Mouse (Mus musculus): ENCODE data around the gene Cd3g.

Gene Cd3g

DNA sequence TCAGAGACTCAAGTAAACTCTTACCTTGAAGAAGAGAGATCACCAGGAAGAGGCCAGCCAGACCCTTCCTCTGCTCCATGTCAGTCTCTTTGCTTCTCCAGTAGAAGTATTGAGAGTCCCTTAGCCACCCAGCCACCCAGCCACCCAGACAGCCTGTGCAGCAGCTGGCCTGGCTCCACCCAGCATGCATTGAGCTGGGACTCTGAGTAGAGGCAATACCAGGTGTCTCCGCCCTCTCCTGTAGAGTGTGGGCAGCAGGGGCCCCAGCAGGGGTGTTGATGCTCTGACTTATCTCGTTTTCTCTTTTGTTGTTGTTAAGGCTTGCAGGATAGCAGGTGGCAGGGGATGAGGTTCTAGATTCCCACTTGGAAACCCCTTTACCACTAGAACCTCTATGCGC is at the start of gene Cd3g:
Gene Cd3g (minus strand): TSS at position 190 of the 400 bp plus-strand sequence.
- DNase-seq (ENCODE audit: low read depth, low spot score): no peak

DNA sequence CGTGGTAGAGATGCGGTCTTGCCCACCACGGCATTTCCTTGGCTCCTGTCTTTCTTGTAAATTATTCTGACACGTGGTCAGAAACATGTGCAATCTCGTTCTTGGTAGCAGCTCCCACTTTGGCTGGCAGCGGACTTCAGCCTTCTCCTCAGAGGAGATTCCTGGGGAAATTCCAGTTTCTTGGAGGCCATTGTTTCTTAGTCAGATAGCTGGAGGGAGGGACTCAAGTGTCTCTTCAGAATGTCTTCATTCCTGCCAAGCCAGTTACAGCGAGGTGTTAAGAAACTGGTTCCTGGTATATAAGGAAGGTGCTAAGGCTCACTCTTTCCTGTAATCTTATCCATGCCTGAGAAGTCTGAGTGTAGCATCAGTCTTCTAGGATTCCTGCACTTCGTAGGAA is 47.1 kb upstream of the Cd3g start:
- DNase-seq (ENCODE audit: low read depth, low spot score): no peak

DNA sequence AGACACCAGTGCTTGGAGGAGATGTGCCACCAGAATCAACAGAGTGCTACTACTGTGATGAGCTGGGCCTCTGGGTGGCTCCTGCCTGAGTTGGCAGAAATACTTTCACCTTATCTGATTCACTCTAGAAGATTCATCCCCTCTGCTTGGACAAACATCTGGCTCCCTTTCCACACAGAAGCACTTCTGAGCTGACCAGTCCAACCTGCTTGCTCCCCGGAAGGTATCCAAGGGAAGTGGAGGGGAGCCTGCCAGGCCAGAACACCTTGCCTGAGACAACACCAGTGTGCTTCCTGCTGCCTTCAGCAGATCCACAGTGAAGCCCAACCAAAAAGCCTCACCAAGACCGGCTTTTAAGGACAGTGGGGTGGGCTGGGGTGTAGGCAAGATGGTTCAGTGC is 44.0 kb upstream of the Cd3g start:
- DNase-seq (ENCODE audit: low read depth, low spot score): no peak

DNA sequence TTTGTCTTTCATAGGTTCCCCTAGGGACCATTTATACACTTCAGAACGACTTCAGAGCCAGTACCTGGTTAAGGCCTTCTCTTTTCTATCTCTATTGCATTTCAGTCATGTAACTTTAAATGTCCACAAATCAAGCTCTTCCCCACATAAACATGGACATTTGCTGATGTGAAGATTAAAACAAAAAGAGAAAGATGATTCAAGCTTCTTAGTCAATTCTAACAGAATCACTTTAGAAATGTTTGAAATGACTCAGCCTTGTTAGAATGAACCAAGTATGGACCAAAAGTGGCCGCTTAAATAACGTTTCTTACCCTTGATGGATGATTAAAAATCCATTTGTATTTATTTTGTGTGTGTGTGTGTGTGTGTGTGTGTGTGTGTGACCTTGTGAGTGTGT is 43.4 kb upstream of the Cd3g start:
- DNase-seq (ENCODE audit: low read depth, low spot score): no peak

DNA sequence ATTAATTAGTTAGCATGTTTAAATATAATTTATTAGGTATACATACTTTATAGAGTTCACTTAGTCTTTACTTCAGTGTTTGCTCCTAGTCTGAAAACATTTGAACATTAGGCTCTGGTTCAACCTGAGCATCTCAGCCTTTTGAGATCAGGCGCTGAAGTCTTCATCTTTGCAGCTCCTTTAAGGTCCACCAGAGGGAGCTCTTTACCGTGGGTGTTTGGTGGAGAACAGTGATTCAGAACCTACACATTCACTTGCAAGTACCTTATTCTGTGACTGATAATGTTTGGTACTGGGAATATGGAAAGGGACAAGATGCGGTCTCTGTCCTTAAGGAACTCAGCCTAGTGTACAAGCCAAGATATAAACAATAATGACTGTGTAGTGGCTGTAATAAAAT is 42.6 kb upstream of the Cd3g start:
- DNase-seq (ENCODE audit: low read depth, low spot score): peak; percentile 77

DNA sequence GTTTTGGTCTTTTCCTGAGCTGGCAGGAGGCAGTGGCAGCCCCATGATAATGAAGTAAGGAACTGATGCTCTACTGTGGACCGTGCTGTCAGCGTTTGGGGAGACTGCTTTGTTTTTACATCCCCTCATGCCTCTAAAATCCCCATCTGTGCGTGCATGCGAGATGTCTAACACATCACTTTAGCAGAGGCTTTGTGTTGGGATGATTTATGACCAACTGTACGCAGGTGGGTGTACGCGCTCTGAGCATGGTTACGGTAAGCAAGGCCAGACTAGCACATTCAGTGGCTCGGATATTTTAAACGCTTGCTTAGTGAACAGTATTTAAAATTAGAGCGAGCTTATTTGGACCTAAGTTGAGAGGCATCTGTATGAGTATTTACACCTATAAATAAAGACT is 37.8 kb upstream of the Cd3g start:
- DNase-seq (ENCODE audit: low read depth, low spot score): no peak

DNA sequence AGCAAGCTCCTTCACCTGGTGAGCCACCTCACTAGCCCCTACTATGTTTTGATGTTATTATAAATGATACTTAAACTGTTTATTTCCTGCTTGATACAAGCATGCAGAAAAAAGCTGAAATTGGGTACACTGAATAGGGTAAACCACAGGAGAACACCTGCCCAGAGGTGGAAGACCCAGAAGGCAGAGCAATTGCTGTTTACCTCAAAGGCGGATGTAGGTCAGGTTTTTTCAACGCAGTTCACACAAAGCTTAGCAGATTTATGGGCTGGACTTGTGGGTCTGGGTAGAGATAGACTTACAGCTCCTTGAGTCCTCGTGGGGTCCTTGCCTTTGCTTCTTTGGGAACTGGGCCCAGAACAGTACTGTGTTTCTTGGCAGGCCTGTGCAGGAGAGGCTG is 35.6 kb upstream of the Cd3g start:
- no peak for DNase-seq (ENCODE audit: low read depth, low spot score)

DNA sequence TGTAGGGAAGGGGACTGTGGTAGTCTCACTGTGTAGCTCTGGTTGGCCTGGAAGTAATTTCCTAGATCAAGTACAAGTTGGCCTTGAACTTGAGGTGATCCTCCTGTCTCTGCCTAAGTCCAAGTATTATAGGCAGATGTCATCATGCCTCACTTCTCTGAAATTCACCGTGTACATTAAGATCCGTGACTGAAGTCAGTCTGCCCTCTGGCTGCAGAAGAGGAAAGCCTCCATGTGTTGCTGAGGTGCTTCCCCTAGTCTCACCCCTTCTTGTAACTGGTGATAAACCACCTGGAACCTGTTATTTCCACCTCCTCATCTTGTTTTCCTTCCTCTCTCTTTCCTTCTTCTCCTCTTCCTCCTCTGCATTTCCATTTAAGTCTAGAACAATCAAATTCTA is 34.6 kb upstream of the Cd3g start:
- no peak for DNase-seq (ENCODE audit: low read depth, low spot score)

DNA sequence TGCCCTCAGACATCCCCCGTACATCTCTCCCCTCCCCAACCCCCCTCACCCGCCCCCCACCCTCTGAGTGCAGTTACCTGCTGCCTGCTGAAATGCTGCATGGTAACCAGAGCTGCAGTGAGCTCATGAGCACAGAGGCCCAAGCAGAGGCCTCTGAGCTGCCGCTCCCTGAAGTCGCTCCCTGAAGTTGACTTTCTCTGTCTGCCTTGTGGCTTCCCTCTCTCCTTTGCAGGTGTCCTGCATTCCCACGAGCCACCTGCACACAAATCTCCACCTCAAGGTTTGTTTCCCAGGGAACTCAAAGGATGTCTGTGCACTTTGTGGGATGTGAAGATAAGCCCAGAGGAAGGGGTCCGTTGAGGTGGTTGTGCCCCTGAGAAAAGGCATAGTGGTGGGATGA is 31.1 kb upstream of the Cd3g start:
- no peak for DNase-seq (ENCODE audit: low read depth, low spot score)

DNA sequence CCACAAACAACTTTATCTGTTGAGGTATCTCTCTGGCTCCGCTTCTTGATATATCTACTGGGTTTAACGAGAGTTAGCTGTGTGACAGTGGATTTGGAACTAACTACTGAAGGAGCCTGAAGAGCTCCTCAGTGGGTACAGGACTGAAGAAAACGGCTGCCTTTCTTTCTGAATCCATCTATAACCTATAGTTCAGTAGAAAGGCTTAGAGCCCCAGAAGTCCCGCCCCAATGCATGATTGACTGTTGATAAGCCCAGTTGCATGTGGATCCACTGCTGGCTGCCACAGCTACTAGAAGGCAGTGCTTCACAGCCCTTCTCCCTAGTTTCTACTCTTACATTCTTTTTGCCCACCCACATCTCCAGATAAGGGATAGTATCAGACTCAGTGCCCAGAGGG is 30.2 kb upstream of the Cd3g start:
- no peak for DNase-seq (ENCODE audit: low read depth, low spot score)

DNA sequence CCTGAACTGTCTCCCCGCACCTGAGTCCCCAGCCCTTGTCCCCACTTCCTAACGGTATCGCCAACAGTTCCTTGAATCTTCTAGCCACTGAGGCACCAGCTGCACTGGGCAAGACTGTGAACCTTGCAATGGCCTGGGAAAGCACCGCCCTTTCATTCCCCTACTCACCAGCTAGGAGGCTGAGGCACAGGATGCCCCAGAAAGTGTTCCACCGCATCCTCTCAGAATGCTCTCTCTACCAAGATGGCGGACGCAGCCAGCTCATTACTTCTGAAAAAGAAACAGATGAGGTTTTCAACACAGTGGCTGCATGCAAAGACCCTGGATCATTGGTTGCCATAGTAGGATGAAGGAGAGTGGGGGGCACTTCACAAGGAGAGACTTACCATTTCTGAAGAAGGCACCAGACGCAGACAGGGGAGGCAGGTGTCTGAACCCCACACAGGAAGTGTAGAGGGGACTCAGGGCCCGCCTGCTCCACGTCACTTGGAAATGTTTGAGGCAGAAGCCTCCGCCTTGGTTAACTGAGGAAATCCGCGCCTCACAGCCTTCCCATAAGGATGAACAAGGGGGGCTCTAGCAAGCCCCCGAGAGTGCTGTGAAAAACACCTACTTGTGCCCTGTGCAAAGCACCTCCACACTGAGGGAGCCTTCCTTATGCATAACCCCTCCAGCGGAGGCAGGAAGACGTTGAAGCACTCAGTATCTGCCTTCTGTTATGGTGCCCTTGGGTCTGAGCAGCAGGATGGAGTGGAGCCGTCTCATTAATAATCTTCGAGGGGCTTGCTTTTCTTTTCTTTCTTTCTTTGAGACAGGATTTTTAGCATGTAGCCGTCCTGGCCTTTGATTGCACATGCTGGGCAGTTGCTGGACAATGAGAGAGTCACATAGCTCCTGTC is 29.2 kb upstream of the Cd3g start, which contains the start of gene Cd3e:
Gene Cd3e (minus strand): TSS at position 448 of the 899 bp plus-strand sequence.
- DNase-seq (ENCODE audit: low read depth, low spot score): no peak

DNA sequence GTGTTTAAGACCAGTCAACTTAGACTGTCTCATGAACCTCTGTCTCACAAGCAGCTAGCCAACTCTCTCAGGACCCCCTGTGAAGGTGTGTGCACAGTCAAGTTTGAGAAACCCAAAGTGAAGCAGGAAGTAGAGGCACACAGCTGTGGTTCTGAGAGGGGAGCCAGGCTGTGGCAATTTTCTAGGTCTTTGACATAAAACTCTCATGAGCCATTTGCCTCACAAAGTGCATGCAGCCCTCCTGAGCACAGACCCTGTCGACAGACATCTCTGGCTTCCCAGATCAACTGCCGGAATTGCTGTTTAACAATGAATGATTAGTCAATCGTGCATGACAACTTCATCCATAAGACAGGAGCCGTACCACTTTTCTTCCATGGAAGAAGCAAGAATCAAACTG is 28.1 kb upstream of the Cd3g start:
- DNase-seq (ENCODE audit: low read depth, low spot score): no peak

DNA sequence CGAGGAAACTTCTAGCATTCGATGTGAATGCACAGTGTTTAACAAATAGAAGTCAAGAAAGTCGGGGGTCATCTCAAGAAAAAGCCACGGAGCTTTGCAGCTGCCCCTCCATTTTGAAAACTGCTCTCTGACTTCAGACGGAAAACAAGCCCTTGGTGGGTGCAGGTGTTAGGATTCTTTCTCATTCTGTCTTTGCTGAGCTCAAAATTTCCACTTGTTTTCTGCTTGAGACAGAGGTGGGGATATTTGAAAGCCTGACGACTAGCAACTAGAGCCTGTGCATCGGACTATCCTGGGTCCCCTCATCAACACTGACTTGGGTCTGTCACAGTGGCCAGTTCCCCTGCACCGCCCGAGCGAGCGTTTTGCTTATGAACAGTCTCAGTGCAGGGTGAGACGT is 27.2 kb upstream of the Cd3g start:
- no peak for DNase-seq (ENCODE audit: low read depth, low spot score)

DNA sequence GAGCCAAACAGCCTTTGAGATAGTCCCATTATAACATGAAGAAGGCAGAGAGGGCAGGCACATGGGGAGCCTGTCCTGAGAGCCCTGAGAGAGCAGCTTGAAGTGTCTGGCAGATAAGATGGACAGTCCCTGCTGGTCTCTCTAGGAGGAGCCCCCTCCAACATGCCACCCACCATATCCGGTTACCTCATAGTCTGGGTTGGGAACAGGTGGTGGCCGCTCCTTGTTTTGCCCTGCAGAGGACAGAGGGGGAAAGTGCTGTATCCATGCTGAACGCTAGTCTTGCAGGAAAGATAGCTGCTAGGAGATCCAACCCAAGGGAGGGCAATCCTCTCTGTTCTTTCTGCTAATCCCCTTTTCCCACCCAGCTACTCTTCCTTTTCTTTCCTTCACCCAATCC is 20.0 kb upstream of the Cd3g start:
- DNase-seq (ENCODE audit: low read depth, low spot score): no peak

DNA sequence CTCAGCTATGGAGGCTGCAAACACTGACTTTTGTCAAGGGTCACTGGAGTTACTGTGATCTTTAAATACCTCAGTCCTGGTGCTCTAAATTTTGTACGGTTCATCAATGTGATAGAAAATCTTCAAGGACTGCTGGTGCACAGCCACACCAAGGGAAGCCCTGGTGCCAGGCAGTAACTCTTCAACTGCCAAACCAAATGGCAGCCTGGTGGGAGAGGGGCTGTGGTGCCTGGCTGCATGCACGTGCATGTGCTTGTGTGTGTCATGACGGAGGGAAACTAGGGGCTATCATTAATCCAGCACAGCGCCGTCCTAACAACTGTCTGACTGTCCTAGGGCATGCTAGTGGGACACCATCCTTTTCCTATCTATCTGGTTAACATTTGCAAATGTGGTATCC is 19.5 kb upstream of the Cd3g start:
- no peak for DNase-seq (ENCODE audit: low read depth, low spot score)

DNA sequence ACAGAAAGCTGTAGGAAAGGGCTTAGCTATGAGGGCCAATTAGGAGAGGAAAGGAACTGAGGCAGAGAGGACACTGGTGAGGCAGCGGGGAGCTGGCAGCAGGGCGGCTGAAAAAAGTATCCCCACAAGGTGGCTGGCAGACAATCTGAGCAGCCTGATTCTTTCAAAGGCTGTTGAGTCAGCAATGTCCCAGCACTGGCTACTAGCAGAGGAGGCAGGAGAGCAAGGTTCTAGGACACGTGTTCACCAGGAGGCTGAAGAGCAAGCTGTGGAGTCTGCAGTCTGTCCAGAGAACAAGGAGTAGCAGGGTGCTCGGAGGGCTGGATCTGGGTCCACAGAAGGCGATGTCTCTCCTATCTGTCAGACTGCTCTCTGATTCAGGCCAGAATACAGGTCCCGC is 18.9 kb upstream of the Cd3g start:
- DNase-seq (ENCODE audit: low read depth, low spot score): peak; percentile 24

DNA sequence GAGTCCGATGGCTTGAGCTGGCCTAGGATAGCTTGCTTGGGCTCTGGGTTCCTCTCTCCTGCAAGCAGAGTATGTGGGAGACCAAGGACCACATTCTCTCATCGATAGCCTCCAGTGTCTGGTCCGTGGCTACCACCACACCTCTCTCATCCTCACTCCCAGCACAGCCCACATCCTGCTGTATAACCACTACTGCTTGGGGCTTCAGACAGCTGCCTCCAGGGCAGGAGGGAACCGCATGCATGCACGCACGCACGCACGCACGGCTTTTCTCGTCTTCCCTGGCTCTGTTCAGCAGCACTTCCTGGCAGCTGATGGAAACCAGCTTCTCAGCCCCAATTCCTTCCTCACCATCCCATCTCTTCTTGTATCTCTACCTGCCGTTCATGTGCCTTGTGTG is 17.9 kb upstream of the Cd3g start:
- no peak for DNase-seq (ENCODE audit: low read depth, low spot score)

DNA sequence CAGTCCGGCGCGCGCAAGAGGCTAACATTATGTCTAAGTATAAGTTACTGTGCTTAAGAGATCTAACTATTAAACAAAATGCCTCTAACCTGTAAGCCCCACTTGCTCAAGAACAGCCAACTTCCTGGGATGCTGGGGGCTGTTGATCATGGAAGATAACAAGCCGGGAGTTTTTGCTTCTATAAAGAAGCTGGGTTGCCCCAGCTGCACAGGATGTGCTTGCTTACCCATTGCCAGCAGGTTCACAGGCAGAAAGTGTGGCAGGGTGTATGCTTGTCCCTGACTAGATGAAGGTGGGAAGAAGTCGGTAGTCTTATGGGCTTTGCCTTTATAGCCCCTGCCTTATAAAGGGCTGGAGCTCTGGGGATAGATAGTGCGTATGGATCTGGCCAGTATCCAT is 16.4 kb upstream of the Cd3g start:
- no peak for DNase-seq (ENCODE audit: low read depth, low spot score)

DNA sequence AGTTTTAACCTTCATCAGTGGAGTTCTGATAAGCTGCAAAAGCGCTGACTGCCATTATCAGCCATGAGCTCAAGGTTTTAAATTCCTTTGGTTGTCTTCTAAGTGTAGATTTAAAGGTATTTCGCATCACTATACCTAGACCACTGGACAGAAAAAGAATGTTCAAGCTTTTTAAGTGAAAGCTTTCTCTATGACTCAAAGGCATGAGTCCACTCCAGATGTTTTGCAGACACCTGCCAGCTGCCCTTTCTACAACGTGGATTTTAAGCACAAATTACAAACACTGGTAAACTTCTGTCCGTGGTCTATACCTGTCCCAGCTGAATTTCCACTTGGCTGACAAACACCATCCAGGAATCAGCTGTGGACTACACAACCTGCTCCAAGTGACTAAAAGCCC is 14.7 kb upstream of the Cd3g start:
- DNase-seq (ENCODE audit: low read depth, low spot score): no peak

DNA sequence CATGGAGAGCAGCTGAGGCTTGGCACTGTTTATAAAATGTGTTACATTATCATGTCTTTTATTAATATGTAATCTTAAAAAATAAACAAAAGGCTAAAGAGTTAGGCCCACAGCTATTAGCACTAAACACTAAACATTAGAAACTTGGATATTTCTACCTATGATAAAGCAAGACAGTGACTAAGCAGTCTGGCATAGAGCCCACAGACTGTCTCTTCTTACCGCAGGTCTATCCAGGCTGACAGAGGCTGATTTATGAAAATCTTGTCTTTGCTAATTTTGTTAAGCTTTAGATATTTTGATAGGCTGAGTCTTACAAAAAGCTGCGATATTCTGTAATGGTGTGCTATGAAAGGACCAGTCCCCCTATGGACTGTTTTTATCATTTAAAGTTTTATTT is 13.0 kb upstream of the Cd3g start:
- peak; percentile 77 for DNase-seq (ENCODE audit: low read depth, low spot score)

DNA sequence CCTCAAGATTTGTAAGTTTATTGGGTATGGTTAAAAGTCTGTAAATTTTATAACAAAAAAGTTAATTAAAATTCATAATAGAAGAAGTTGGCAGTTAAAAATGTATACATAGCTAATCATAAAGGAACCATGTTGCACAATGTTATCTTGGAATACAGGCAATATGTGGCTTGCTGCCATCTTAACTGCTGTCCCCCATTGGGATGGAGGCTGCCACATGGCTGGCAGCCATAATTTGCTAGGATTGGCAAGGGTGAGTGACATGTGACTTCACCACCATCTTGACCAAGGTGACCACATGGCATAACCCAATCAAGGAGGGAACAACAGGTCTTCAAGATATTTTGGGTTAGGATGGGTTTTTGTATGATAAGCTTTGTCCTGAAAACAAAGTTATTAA is 12.0 kb upstream of the Cd3g start:
- peak; percentile 24 for DNase-seq (ENCODE audit: low read depth, low spot score)

DNA sequence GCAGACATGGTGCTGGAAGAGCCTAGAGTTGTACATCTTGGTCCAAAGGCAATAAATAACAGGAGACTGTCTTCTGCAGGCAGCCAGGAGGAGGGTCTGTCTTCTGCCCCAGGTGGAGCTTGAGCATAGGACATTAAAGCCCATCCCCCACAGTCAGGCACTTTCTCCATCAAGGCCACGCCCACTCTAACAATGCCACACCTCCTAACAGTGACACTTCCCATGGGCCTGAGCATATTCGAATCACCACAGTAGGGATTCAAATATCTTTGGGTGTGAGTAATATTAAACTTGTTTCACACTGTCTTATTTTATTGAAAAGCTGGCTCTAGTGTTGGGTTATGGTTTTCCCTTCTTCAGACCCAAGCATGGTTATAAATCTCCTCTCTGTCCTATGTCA is 11.6 kb upstream of the Cd3g start:
- peak; percentile 11 for DNase-seq (ENCODE audit: low read depth, low spot score)

DNA sequence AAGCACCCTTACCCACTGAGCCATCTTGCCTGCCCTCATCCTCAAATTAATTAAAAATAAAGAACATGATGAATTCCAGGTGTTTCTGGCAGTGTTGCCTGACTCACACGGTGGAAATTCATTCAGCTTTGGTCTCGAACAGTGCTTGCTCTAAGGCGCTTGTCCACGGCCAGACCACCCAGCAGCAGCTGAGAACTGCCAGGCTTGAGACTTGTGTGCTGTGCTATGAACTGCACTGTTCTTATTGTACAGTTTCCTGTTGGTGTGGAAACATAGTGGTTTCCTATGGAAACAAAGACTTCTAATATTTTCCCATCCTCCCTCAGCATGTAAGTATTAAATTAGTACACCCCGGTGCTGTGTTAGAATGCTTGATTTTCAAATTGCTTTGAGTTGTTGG is 6.7 kb upstream of the Cd3g start:
- no peak for DNase-seq (ENCODE audit: low read depth, low spot score)

DNA sequence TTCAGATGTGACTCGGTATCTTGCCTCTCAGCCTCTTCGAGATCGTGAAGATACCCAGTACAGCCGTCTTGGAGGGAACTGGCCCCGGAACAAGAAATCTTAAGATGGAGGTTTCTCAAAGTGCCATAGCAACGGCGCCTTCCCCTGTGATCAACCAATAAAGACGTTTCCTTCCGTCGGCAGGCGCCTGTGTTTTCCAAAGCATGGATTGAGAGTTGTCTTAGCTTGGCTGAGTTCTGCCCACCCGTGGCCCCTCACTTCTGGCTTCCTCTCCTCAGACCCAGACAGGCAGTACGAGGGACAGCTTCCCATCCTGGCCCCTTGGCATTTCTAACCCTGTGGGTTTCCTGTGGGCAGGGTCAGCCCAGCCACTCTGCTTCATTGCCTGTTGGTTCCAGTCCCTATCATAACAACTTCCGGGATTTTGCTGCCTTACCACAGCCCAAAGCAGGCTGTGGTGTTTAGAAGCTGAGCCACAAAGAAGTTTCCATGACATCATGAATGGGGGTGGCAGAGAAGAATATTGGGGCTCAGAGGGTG is 6.1 kb upstream of the Cd3g start:
- no peak for DNase-seq (ENCODE audit: low read depth, low spot score)

Measured in 3T3-L1 (cell line).